Mouse (Mus musculus) intestine, embryonic 14.5 days (tissue): ENCODE results near the gene Slc5a12. TPM values are rescaled to one million over a fixed set of nuclear protein-coding genes. Genes with fewer than 3 reads are reported as not detected.

ENCODE experiments used
- ATAC-seq: fragments of 200-750 bp; cut with Nextera tagmentation; replicated peaks from 2 replicates; pipeline ENCODE4 v1.8.0; 2017; ENCODE audit warnings: low read depth, moderate number of reproducible peaks, moderate TSS enrichment, moderate library complexity; ENCODE audit not compliant: low FRiP score, low TSS enrichment
- DNase-seq: peaks from one replicate; pipeline ENCODE4 v3.0.0-alpha.2; 2018; ENCODE audit warnings: low spot score
- H3K27ac ChIP-seq: fragments of 300-500 bp; sonication (generic); 2 replicates; pipeline ENCODE4 v1.5.1; 2014; ENCODE audit warnings: low read depth, mild to moderate bottlenecking, control low read depth
- H3K27me3 ChIP-seq: fragments of 300-500 bp; sonication (generic); replicated peaks from 2 replicates; pipeline ENCODE4 v1.6.1; 2014; ENCODE audit warnings: low read length, control low read depth; ENCODE audit not compliant: control insufficient read depth, insufficient read depth
- H3K36me3 ChIP-seq: fragments of 300-500 bp; sonication (generic); 2 replicates; pipeline ENCODE4 v1.6.1; 2014; ENCODE audit warnings: low read length, control low read depth; ENCODE audit not compliant: control insufficient read depth, insufficient read depth
- H3K4me1 ChIP-seq: fragments of 300-500 bp; sonication (generic); replicated peaks from 2 replicates; pipeline ENCODE4 v1.6.1; 2014; ENCODE audit warnings: low read length, control low read depth, mixed read lengths; ENCODE audit not compliant: control insufficient read depth, insufficient read depth
- H3K4me2 ChIP-seq: fragments of 300-500 bp; sonication (generic); 2 replicates; pipeline ENCODE4 v1.6.1; 2014; ENCODE audit warnings: low read length
- H3K4me3 ChIP-seq: fragments of 300-500 bp; sonication (generic); 2 replicates; pipeline ENCODE4 v1.5.1; 2014; ENCODE audit warnings: low read depth, low read length, control low read depth, mixed read lengths
- H3K9ac ChIP-seq: fragments of 300-500 bp; sonication (generic); 2 replicates; pipeline ENCODE4 v1.6.1; 2014; ENCODE audit warnings: mild to moderate bottlenecking, low read length
- H3K9me3 ChIP-seq: fragments of 300-500 bp; sonication (generic); 2 replicates; pipeline ENCODE4 v1.6.1; 2016; ENCODE audit warnings: low read length, control low read depth; ENCODE audit not compliant: control insufficient read depth
- WGBS: fragments of 180-500 bp; shearing (Covaris S2); extraction: QIAGEN DNeasy Blood & Tissue Kit; methylation state at CpG from one replicate; pipeline ENCODE4 v1.1.7; 2014; 5-methylcytosine and 5-hydroxymethylcytosine counted together
- polyA plus RNA-seq: library from polyadenylated mRNA; unstranded; fragments of >200 nt; fragmentation: Nextera tagmentation; extraction: Ambion mirVana; gene quantifications from 2 replicates; pipeline ENCODE4 v1.2.1, GENCODE M21; 2014

Gene Slc5a12
- polyA plus RNA-seq, 1 experiment from 2014 or later, result not detected

- DNase-seq (no peak), ATAC-seq (no peak)
- Histone ChIP-seq H3K27me3 (no peaks in the 10 kb centered on the region), H3K4me3 (no peak overlapping the region), H3K27ac (no peak overlapping the region), H3K36me3 (no peaks in the 10 kb centered on the region), H3K9ac (no peak overlapping the region), H3K4me2 (no peak overlapping the region), H3K4me1 (no peaks in the 10 kb centered on the region), H3K9me3 (no peaks in the 10 kb centered on the region)
- 42% methylated on average over 4 of the region's 4 CpGs for WGBS
Observed at GRCm38 (mm10) chr2:110663329-110663728, 66.2 kb downstream of the Slc5a12 start.

DNA sequence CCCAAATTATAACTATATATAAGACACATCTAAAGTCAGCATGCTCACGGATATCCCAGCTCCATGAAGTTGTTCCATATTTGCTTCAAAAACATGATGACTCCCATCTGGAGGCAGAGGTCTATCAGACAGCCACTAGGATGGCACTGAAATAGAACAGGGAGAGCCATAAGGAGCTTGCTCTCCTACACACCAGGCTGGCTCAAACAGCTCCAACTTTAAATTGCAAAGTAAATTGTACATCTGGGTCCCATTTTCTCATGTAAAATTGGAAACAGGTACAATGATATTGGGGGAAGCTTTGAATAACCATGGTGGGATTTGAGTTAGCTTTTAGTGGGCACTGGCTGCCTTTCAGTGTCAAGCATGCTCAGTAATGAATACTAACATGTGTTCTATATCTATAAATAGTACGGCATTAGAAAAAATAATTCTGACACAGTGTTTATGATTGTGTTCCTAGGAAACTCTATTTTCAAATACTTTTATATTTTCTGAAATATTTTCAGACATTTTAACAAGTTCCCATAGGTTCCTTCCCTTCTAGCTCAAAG lies 74.0 kb downstream of the Slc5a12 start:
- H3K36me3 ChIP-seq, result no peaks in the 10 kb centered on the region
- no peak overlapping the region for H3K4me3 ChIP-seq
- H3K4me2 ChIP-seq, result no peak overlapping the region
- no peaks in the 10 kb centered on the region for H3K4me1 ChIP-seq
- ATAC-seq (no peak), DNase-seq (no peak)
- H3K27ac ChIP-seq, result no peak overlapping the region
- H3K9me3 ChIP-seq, result no peaks in the 10 kb centered on the region
- no peak overlapping the region for H3K9ac ChIP-seq
- 85% methylated on average over 2 of the region's 2 CpGs for WGBS
- H3K27me3 ChIP-seq, result no peaks in the 10 kb centered on the region

Other genes starting within 250 kb of the Slc5a12 start
- gene Fibin, start 234.1 kb upstream of the Slc5a12 start, polyA plus RNA-seq, result 24.3 and 27.6 TPM in 2 replicates
- gene Muc15, start 124.0 kb downstream of the Slc5a12 start, polyA plus RNA-seq, result not detected in 2 replicates